Mouse (Mus musculus) right cerebral cortex, adult 18-20 months (tissue): ENCODE data around the gene Prh1.
"Not testable (repeated sequence)": the region's sequence is repeated elsewhere in the genome, so short reads cannot be mapped to it uniquely, and the experiment has no call there.

Experiments used
- DNase-seq: peaks from one replicate; pipeline ENCODE4 v3.0.0; 2022; ENCODE audit warnings: mixed read lengths

The Prh1 gene

GRCm38 (mm10) chr6:132569509-132569908 is at the start of gene Prh1:
TSS of gene Prh1 (plus strand) at chr6:132569809.
- DNase-seq, result not testable (repeated sequence)

DNA sequence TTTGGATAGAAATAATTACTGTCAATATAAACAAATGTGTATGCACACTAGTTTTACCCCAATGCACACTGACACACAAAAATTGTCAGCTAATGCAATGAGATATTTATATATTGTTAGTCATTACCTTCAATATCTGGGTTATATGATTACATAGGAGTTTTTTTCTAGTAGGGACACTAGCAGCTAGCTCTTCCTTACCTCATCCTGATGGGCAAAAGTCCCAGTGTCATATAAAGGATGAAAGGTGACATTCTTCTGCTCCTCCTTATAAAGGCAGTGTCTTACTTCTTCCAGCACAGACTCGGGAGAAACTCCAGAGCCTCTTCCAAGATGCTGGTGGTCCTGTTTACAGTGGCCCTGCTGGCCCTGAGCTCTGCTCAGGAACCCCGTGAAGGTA is 26.0 kb downstream of the Prh1 start, which contains the start of gene Prp2:
Gene Prp2 (plus strand): TSS at position 301 of the 400 bp plus-strand sequence.
- DNase-seq, result not testable (repeated sequence)
